Mouse (Mus musculus): ENCODE results near the gene Actl7a. TPM values are rescaled to one million over a fixed set of nuclear protein-coding genes. Genes with fewer than 3 reads are reported as not detected.

Gene Actl7a
- total RNA-seq (2023) = not detected

GRCm38 (mm10) chr4:56743363-56744195 is at the start of gene Actl7a:
Gene Actl7a (plus strand): TSS chr4:56743413.

GRCm38 (mm10) chr4:56740020-56740485 is 3.2 kb upstream of the Actl7a start, which contains the start of gene Gm26657:
Gene Gm26657 (plus strand): TSS chr4:56740070.

GRCm38 (mm10) chr4:56741041-56741493 is 2.1 kb upstream of the Actl7a start, which contains the start of gene Actl7b:
Gene Actl7b (minus strand): TSS chr4:56741443.

Other genes starting within 250 kb of the Actl7a start
- not detected for gene Gm26657, start 3.3 kb upstream of the Actl7a start, total RNA-seq (2023)
- 1 to 10 TPM; 1.6 to 1.9 TPM for gene Actl7b, start 2.0 kb upstream of the Actl7a start, total RNA-seq (2023)
- 10 to 100 TPM; 38.2 to 48.2 TPM for gene Elp1, start 58.9 kb downstream of the Actl7a start, total RNA-seq (2023)
- 10 to 100 TPM; 17.5 to 19.9 TPM for gene Fam206a, start 58.9 kb downstream of the Actl7a start, total RNA-seq (2023)
- gene Ctnnal1, start 121.8 kb downstream of the Actl7a start, total RNA-seq (2023) = 1 to 10 TPM; 1.5 to 2.5 TPM
- gene Tmem245, start 204.0 kb downstream of the Actl7a start, total RNA-seq (2023) = 10 to 100 TPM; 34.1 to 34.3 TPM
- not detected for gene Frrs1l, start 247.0 kb downstream of the Actl7a start, total RNA-seq (2023)

All from T-cell, adult 66 days (primary cell).